Mouse (Mus musculus): ENCODE data around the gene Tcp10b.
"Not testable (repeated sequence)": the region's sequence is repeated elsewhere in the genome, so short reads cannot be mapped to it uniquely, and the experiment has no call there.

Tcp10b gene

DNA sequence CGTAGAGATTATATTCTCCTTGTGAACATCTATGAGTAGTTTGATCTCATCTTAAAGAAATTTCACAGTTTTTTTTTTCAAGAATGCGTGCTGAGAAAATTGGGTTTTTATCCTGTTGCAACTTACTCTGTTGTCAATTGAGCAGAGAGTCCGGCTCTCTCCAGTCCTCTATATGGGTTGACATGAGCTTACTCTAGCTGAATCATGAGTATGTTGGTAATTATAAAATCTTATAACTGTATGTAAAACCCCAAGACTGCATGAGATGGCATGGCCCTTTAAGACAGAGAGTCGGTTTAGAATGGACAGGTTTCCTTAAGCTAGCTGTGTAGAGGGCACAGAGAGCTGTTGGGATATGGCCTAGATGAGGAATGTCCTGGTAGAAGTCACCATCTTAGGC is at the start of gene Tcp10b:
Gene Tcp10b (plus strand): TSS at position 301 of the 400 bp plus-strand sequence.
- not testable (repeated sequence) for DNase-seq

DNA sequence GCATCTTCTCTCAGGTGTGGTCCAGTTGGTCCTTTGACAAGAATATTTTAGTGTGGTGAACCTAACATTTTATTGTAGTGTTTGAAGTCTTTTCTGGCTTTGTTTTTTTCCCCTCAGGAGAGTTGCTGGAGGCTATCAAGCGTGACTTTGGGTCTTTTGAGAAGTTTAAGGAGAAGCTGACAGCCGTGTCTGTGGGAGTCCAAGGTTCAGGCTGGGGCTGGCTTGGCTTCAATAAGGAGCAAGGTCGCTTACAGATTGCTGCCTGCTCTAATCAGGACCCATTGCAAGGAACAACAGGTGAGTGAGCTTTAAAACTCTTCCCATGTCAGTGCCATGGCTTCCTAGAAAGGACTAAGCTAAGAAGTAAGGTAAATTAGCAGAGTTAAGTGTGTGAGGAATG is 47.6 kb upstream of the Tcp10b start:
- no peak for DNase-seq

- DNase-seq = not testable (repeated sequence)
These were observed 24.2 kb upstream of the Tcp10b start for GRCm38 (mm10) chr17:13036627-13037192.

- peak; percentile 42 to 58 for DNase-seq
These were observed 16.8 kb upstream of the Tcp10b start for GRCm38 (mm10) chr17:13043846-13044673.

- DNase-seq = not testable (repeated sequence)
These were observed 8.6 kb upstream of the Tcp10b start, which contains the start of gene Gpr31b for GRCm38 (mm10) chr17:13052124-13052813. Gpr31b (minus strand) TSS chr17:13052296.

DNA sequence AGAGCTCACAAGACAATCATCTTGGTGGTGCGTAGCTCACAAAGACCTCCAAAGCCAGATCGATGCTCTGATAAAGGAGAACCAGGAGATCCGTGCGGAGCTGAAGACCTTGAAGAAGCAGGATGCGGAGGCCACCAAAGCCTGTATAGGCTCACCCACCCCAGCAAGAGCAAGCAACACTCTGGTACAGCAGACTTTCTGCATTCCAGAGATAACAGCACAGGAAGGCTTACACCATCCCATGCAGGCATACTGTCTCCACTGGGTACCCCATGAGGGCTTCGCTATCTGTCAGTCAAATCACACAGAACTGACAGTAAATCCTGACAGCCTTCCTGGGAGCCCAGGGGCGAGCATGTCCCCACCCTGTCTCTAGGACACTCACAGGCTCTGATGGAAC is 2.0 kb downstream of the Tcp10b start:
- DNase-seq = not testable (repeated sequence)

DNA sequence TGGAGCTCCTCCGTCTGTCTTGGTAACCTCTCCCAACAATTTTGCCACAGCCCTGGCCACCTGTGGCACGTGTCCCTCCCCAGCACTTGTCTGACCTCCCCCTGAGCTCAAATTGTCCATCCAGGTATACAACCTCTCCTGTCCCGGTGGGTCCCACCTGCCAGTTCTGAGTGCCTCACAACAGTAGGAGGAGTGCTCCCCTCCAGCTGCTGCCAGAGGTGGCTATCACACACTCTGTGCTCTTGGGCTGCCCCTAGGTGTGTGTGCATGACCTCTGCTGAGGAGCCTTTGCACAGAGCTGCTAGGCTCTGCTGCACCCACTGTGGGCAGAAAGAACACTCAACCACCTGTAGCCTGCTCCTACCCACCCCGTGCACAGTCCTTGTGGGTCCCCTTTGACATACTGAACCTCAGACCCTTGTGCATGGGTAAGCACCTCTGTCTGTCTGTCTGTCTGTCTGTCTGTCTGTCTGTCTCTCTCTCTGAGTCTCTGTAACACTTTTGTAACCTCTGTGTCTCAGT is 7.0 kb downstream of the Tcp10b start:
- DNase-seq = not testable (repeated sequence)

- not testable (repeated sequence) for DNase-seq
These were observed 8.3 kb downstream of the Tcp10b start for GRCm38 (mm10) chr17:13069227-13069626.

DNA sequence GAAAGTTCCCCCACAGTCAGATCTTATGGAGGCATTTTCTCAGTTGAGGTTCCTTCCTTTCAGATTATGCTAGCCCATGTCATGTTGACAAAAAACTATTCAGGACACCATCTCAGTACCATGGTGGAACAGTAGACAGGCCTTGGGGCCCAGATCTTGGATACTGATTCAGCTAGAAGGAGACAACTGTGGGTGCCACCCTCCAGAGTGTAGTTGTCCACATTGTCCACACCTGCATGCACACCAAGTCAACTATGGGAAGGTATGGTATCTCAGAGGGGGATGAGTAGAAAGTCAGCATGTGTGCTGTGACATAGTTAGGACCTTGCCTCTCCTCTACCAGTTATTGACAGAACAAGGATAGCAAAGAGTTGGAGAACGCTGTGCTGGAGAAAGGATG is 30.6 kb downstream of the Tcp10b start:
- DNase-seq = not testable (repeated sequence)

DNA sequence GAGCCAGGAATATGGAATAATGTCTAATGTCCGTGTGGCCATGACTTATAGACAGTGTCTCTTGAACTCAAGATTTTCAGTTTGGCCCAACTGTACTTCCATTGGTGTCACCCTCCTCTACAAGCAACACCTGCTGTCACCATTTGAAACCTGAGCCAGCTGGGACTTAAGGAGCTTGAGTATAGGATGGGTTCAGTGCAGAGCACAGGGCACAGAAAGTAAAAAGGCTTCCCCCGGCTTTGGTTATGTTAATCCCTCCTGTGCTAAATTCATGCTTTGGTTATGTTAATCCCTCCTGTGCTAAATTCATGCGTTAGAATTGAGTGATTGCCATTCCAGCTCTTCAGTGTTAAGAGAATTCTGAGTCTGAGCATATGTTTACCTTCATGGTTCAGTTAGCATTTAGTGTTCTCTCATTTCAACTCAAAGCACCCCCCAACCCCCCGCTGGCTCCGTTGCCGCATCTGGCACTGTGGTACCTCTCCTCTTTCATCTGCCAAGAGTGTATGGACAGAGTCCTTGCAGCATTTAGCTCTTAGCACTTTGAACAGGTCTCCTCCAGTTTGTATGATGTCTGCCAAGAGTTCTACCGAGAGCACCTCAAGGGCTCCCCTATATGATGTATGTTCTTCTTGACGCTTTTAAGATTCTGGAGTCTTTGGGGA is 31.3 kb downstream of the Tcp10b start:
- not testable (repeated sequence) for DNase-seq

GRCm38 (mm10) chr17:13092960-13093359 is 32.1 kb downstream of the Tcp10b start:
- DNase-seq = not testable (repeated sequence)

DNA sequence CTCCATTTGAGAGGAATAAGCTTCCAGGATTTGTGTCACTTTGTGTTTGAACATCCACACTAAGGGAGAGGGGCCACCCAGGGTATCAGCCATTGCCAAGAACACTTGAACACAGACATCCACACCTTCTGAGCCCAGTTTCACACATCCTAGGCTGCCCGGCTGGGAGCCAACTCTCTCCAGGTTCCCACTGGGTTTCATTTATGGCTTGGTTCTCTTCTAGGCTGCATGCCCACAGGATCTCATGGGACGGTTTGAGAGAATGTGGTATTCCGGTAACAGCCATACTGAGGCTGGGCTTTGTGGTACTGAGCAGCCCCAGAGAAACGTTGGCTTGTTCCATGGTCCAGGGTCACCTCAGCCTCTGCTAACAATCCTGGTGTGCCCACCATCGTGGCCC is 45.7 kb downstream of the Tcp10b start:
- peak; percentile 62 to 76 for DNase-seq

GRCm38 (mm10) chr17:13112504-13113291 is 51.8 kb downstream of the Tcp10b start:
- not testable (repeated sequence) for DNase-seq

DNA sequence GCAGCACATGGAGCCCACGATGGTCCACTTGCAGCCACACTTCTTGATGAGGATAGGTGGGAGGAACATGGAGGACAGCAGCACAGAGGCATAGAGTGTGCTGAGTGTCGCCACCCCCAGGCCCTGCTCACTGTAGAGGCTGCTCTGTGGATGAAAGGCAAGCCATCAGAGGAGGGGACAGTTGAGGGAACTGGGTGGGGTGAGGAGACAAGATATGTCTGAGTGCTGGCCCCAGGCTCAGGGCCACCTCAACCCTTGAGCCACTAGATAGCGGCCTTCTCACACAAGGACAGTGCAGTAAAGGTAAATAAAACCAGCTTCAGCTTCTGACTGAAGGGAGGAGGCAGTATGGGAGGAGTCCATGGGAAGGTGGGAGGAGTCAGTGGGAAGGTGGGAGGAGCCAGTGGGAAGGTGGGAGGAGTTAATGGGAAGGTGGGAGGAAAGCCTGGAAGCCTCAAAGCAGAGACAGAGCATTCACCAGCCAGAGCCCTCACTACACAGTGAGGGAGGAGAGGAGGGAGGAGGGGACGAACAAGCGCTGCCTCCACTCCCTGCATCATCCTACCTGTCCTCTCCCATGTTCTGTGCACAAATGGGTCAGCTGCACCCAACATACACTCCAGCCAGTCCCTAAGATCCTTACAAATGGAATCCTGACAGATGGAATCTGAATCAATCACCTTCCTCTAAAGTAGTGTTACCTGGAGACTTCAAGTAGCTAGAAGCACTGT is 62.6 kb downstream of the Tcp10b start:
- not testable (repeated sequence) for DNase-seq

DNA sequence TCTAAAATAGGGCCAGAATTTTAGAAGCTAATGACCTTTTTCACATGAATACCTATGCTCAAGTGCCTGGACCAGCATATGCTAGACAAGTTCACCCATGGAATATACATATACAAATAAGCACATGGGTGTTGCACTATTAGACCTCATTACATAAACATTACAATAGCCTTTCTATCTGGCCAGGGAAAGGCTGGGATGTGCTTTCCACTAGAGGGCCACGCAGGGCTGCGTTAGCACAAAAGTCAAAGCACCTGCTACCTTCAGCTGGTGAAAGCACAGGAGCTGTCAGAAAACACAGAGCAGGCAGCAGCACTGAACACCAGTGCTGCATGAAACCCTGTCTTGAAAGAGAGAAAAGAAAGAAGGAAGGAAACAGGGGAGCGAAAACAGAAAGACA is 63.3 kb downstream of the Tcp10b start:
- DNase-seq = not testable (repeated sequence)

DNA sequence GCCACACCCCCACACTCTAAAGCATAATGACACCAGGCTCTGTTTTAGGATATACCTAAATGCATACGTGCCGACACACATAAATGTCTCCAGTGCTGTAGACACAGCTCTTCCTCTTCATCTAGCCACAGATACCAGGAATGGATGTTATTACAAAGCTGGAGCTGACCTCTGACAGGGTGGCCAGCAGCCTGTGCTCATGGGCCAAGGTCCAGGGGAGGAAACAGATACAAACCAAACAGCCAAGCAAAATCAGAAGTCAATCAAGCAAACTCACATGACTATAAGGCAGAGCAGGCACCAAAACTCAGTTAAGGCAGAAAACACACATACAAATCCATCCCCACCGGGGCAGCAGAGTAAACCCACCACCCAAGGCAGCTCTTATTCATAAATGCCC is 68.4 kb downstream of the Tcp10b start:
- not testable (repeated sequence) for DNase-seq

DNA sequence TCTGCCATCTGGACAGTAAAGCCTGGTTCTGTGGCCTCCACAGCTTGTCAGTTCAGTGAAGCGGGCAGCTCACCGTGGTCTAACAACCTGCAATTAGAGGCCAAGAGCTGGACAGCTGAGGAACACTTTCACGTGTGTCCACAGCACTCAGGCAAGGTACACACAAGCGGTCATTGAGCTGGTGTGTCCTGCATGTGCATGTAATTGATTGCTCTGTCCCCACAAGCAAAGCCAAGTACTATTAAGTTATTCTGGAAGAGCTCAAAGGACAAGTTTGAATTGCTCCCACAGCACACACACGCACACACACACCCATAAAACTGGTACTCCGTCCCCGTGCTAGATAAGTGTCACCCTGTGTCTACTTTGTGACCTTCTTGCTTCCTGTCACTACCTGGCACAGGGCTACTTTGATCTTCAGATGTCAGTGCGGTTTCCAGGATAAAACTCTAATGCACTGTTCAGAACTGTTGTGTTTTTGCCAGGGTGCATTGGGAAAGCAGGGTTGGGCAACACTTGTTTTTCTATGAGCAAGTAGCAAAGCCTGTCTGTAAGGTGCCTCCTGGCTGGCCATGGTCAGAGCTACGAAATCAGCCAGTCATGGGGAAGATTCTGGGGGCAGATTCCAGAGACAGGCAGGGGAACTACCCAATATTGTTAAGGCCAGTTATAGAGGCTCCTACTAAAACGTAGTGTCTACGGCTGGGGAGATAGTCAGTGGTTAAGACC is 69.0 kb downstream of the Tcp10b start:
- DNase-seq = not testable (repeated sequence)

DNA sequence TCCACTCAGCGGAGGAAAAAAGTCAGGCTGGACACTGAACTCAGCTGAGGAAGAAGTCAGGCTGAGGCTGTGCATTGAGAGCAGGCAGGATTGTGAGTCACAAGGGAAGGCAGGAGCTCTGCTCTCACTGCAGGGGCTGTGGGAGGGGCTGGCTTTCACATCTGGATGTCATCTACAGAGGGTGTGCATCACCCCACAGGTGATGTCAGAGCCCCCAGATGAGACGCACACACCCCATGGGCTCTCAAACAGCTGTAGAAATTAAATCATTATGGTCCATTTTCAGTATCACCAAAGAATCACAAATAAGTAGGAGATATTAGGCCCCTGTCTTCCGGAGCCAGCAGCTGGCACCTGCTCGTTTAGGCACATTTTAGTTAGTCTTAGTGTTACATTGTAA is 70.8 kb downstream of the Tcp10b start, which contains the start of gene Unc93a:
Gene Unc93a (minus strand): TSS at position 101 of the 400 bp plus-strand sequence.
- not testable (repeated sequence) for DNase-seq

All from cerebellum, postnatal 25 days (tissue).